Mouse (Mus musculus): ENCODE measurements around the gene Pttg1.

The Pttg1 gene

DNA sequence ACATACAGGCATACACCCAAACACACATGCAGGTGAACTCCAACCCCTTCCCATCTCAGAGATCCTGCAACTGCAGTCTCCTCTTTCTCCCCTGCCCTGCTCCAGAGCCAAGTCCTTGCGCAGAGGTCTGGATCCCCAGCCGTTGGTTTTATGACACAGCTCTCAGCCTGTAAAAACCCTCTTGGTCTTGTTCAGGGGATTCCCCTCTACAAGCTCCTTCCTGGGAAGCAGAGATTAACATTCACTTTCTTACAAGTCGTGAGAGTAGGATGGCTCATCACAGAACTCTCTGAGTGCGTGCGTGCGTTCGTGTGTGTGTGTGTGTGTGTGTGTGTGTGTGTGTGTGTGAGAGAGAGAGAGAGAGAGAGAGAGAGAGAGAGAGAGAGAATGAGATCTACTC is 15.8 kb downstream of the Pttg1 start:
- no peak for DNase-seq (ENCODE audit: low read depth, low spot score)

DNA sequence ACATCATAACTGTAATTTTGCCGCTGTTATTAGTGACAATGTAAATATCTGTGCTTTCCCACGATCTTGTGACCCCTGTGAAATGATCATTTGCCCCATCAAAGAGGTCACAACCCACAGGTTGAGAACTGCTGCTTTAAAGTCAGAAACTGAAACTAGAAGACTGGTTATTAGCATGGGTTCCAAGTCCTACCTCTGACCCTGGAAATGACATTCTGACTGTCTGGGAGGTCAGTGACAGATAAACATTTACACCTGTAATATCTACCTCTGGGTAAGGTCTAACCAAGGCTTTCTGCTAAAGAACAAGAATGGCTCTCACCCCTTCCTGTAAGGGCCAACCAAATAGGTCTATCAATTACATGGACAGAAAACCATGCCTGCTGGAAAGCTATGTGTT is 17.2 kb downstream of the Pttg1 start:
- DNase-seq (ENCODE audit: low read depth, low spot score), result no peak

GRCm38 (mm10) chr11:43404150-43404807 is 21.8 kb downstream of the Pttg1 start:
- no peak for DNase-seq (ENCODE audit: low read depth, low spot score)

- DNase-seq (ENCODE audit: low read depth, low spot score), result no peak
Measured at GRCm38 (mm10) chr11:43400131-43400530, 25.9 kb downstream of the Pttg1 start.

- DNase-seq (ENCODE audit: low read depth, low spot score), result no peak
Measured at GRCm38 (mm10) chr11:43399297-43399696, 26.8 kb downstream of the Pttg1 start.

DNA sequence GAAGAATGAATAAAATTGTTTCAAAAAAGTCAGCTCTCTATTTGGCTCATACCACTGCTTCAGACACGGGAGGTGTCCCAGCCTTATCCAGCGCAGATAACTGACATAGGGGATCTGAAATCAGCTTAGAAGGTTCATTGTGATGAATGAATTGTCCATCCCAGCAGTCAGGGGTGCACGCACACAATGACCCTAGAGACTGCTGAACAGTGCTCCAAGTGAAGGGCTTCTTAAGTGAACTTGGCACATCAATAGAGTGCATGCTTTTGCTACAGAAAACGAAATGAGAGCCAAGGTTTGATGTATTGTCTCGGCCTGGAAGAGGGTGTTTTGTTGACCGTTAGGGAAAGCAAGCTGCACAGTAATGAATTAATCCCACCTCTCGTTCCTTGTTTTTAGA is 29.4 kb downstream of the Pttg1 start:
- DNase-seq (ENCODE audit: low read depth, low spot score), result no peak

- DNase-seq (ENCODE audit: low read depth, low spot score), result no peak
Measured at GRCm38 (mm10) chr11:43396246-43396645, 29.8 kb downstream of the Pttg1 start.

- no peak for DNase-seq (ENCODE audit: low read depth, low spot score)
Measured at GRCm38 (mm10) chr11:43395073-43395948, 30.7 kb downstream of the Pttg1 start.

- no peak for DNase-seq (ENCODE audit: low read depth, low spot score)
Measured at GRCm38 (mm10) chr11:43393325-43393724, 32.7 kb downstream of the Pttg1 start.

DNA sequence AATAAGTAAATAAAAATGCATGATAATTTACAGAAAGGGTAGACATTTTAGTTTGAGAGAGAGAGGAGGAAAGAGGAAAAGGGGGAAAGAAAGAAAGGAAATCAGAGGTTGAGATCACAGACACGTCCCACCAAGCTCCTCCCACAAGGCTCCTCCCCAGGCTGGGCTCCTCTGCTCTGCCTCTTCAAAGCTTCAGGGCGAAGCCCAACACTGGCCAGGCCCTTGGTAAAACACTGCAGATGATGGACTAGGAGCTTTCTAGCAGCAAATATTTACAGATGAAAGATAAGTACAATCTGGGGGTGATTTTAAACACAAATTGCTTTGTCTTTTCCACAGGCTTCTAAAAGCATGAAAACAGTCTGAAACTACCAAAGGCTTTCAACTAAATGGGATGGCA is 33.3 kb downstream of the Pttg1 start:
- no peak for DNase-seq (ENCODE audit: low read depth, low spot score)

- DNase-seq (ENCODE audit: low read depth, low spot score), result no peak
Measured at GRCm38 (mm10) chr11:43389118-43389517, 36.9 kb downstream of the Pttg1 start.

DNA sequence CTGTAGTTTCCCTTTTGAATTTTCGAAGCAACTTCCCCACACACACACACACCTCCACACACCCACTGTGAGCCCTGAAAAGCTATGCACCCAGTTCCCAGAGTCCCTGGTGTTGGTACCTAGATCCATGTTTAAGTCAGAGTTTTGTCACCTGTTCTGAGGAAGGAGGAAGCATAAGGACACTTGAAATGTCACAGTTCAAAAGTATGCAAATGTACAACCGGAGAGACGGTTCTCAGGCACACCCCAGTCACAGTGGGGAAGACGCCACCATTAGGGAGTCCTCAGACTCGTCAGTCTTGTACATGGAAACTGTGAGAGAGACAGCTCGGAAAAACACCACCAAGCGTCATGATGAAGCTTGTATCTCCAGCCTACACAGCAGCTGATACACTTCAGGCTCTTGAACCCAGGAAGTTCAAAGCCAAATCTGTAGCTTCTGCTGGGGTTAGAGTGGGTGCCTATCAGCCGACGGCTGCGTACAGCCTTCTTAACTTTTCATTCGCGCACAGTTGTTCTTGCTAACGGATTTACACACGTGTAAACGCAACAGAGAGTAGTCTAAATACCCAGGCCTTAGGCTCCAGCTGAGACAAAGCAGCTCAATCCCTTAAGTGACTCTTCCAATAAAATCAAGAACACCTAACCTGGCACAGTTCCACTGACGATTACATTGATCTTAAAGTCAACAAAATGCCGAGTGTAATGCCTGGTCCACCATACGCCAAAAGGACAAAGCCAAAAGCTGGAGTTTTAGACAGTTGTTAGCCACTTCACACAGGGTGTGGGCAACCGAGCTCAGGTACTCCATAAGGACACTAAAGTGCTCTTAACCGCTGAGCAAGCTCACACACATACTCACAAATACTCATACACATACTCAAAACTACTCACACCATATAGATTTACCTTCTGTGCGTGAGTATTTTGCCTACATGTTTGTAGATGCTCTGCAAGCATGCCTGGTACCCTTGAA is 37.6 kb downstream of the Pttg1 start:
- DNase-seq (ENCODE audit: low read depth, low spot score), result no peak

- DNase-seq (ENCODE audit: low read depth, low spot score), result no peak
Measured at GRCm38 (mm10) chr11:43387004-43387880, 38.8 kb downstream of the Pttg1 start.

DNA sequence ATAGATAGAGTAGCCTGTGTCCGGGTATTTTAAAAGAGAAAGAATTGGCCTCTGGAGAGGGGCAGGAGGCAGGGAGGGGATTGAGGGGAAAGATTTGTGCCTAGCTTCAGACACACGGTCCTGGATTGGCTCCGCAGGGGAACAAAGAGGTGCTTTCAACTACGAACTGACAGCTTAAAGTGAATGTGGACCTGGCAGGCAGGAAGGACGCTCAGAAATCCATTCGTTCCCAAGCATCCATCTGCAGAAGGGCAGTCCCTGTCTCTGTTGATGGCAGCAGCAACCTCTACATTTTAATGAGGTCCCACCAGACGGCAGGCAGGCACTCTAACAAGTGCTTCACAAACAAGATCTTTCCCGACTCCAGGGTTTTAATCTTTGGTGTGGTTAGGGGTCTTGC is 40.3 kb downstream of the Pttg1 start:
- DNase-seq (ENCODE audit: low read depth, low spot score), result no peak

GRCm38 (mm10) chr11:43385055-43385649 is 40.9 kb downstream of the Pttg1 start:
- peak; percentile 39 for DNase-seq (ENCODE audit: low read depth, low spot score)

GRCm38 (mm10) chr11:43383581-43383980 is 42.5 kb downstream of the Pttg1 start:
- DNase-seq (ENCODE audit: low read depth, low spot score), result no peak

GRCm38 (mm10) chr11:43380901-43381300 is 45.1 kb downstream of the Pttg1 start:
- no peak for DNase-seq (ENCODE audit: low read depth, low spot score)

- DNase-seq (ENCODE audit: low read depth, low spot score), result no peak
Measured at GRCm38 (mm10) chr11:43379911-43380485, 46.1 kb downstream of the Pttg1 start.

DNA sequence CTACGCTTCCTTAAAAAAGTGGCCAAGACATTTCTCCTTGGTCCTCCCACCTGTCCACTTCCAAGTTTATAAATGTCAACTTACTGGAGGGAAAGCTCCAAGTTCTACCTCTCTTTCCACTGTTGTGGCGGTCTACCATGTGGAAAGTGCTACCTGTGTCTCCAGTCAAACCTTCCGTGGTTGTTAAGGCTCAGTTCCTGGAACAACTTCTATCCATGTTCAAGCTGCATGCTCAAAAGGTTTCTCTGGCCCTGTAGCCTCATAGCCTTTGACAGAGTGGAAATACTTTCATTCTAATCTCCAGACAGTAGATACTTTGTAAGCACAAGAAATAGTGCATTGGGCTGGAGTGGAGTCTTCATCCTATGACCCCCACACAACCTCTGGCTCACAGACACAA is 46.6 kb downstream of the Pttg1 start:
- no peak for DNase-seq (ENCODE audit: low read depth, low spot score)

Data from telencephalon, adult 2 months (tissue).